Mouse (Mus musculus) MEL (cell line): ENCODE measurements around the gene Nat8f6. TPM values are rescaled to one million over a fixed set of nuclear protein-coding genes. Genes with fewer than 3 reads are reported as not detected.

Experiments
- DNase-seq: peaks from one replicate; pipeline ENCODE4 v3.0.0; 2011; ENCODE audit warnings: low read depth, low spot score
- H3K27ac ChIP-seq: 2 replicates; pipeline ENCODE4 v1.5.1; 2012; ENCODE audit warnings: low read depth, mild to moderate bottlenecking, control low read depth, low read length, moderate library complexity; ENCODE audit not compliant: control insufficient read depth
- H3K27me3 ChIP-seq, 2 experiments: fragments of 150-350 bp in 1 of 2; sonication (generic) in 1 of 2; 2 replicates each; pipeline ENCODE4 v1.6.1; 2012; ENCODE audit warnings: low read length in 2 of 2, mild to moderate bottlenecking in 2 of 2, improper control_type of control experiment in 1 of 2, moderate library complexity in 1 of 2; ENCODE audit not compliant: insufficient read depth in 2 of 2, control insufficient read depth in 1 of 2
- H3K36me3 ChIP-seq, 2 experiments: 2 replicates each; pipeline ENCODE4 v1.6.1; 2012 to 2014; ENCODE audit warnings: low read length in 2 of 2, improper control_type of control experiment in 1 of 2, inconsistent platforms in 1 of 2, mild to moderate bottlenecking in 1 of 2; ENCODE audit not compliant: insufficient read depth in 2 of 2, control insufficient read depth in 1 of 2
- H3K4me1 ChIP-seq, 2 experiments: fragments of 150-350 bp in 1 of 2; sonication (generic) in 1 of 2; 2 replicates each; pipeline ENCODE4 v1.6.1; 2012; ENCODE audit warnings: low read length in 2 of 2, improper control_type of control experiment in 1 of 2, mild to moderate bottlenecking in 1 of 2; ENCODE audit not compliant: insufficient read depth in 2 of 2, control insufficient read depth in 1 of 2
- H3K4me3 ChIP-seq, 2 experiments: fragments of 150-350 bp in 1 of 2; sonication (generic) in 1 of 2; 2 replicates each; pipeline ENCODE4 v1.5.1; 2012; ENCODE audit warnings: low read depth in 2 of 2, low read length in 2 of 2, mild to moderate bottlenecking in 2 of 2, moderate library complexity in 2 of 2, control low read depth in 1 of 2, improper control_type of control experiment in 1 of 2; ENCODE audit not compliant: control insufficient read depth in 1 of 2, insufficient read depth in 1 of 2
- H3K79me2 ChIP-seq: 2 replicates; pipeline ENCODE4 v1.6.1; 2012; ENCODE audit warnings: mild to moderate bottlenecking, low read length, moderate library complexity; ENCODE audit not compliant: control insufficient read depth, poor library complexity, insufficient read depth
- H3K9ac ChIP-seq: 2 replicates; pipeline ENCODE4 v1.6.1; 2012; ENCODE audit warnings: low read depth, mild to moderate bottlenecking, control low read depth, low read length, moderate library complexity; ENCODE audit not compliant: control insufficient read depth, poor library complexity, severe bottlenecking
- H3K9me3 ChIP-seq: fragments of 150-350 bp; sonication (generic); replicated peaks from 2 replicates; pipeline ENCODE4 v1.6.1; 2012; ENCODE audit warnings: mild to moderate bottlenecking, low read length, improper control_type of control experiment, moderate library complexity; ENCODE audit not compliant: insufficient read depth
- CHD1 ChIP-seq: IDR thresholded peaks from 2 replicates; pipeline ENCODE4 v1.6.1; 2012; ENCODE audit warnings: low read depth, mild to moderate bottlenecking, inconsistent platforms, low read length, improper control_type of control experiment
- CHD2 ChIP-seq: IDR thresholded peaks from 2 replicates; pipeline ENCODE4 v1.6.1; 2011; ENCODE audit warnings: low read length, improper control_type of control experiment
- ELF1 ChIP-seq: IDR thresholded peaks from 2 replicates; pipeline ENCODE4 v1.6.1; 2014; ENCODE audit warnings: low read depth, mild to moderate bottlenecking, inconsistent platforms, low read length, improper control_type of control experiment, moderate library complexity
- GATA1 ChIP-seq: IDR thresholded peaks from 2 replicates; pipeline ENCODE4 v1.6.1; 2011; ENCODE audit warnings: low read depth, low read length, improper control_type of control experiment
- JUND ChIP-seq: IDR thresholded peaks from 2 replicates; pipeline ENCODE4 v1.6.1; 2011; ENCODE audit warnings: low read depth, mild to moderate bottlenecking, improper control_type of control experiment, low read length
- MAX ChIP-seq: IDR thresholded peaks from 2 replicates; pipeline ENCODE4 v1.6.1; 2011; ENCODE audit warnings: low read length, improper control_type of control experiment
- MAZ ChIP-seq: IDR thresholded peaks from 2 replicates; pipeline ENCODE4 v1.6.1; 2012; ENCODE audit warnings: low read depth, mild to moderate bottlenecking, inconsistent platforms, low read length, improper control_type of control experiment
- MEF2A ChIP-seq: IDR thresholded peaks from 2 replicates; pipeline ENCODE4 v1.6.1; 2014; ENCODE audit warnings: low read depth, mild to moderate bottlenecking, inconsistent platforms, low read length, improper control_type of control experiment; ENCODE audit not compliant: poor library complexity, insufficient replicate concordance, severe bottlenecking; ENCODE audit errors: extremely low read depth
- MXI1 ChIP-seq: IDR thresholded peaks from 2 replicates; pipeline ENCODE4 v1.6.1; 2011; ENCODE audit warnings: mild to moderate bottlenecking, low read depth, low read length, improper control_type of control experiment
- POLR2A ChIP-seq, 2 experiments: IDR thresholded peaks; 2 replicates each; pipeline ENCODE4 v1.6.1; 2011 to 2012; ENCODE audit warnings: low read length in 2 of 2, mild to moderate bottlenecking in 2 of 2, control low read depth in 1 of 2, improper control_type of control experiment in 1 of 2, low read depth in 1 of 2, moderate library complexity in 1 of 2; ENCODE audit not compliant: control insufficient read depth in 1 of 2, insufficient read depth in 1 of 2, poor library complexity in 1 of 2
- POLR2AphosphoS5 ChIP-seq: IDR thresholded peaks from 2 replicates; pipeline ENCODE4 v1.6.1; 2012; ENCODE audit warnings: low read depth, borderline replicate concordance, mild to moderate bottlenecking, inconsistent platforms, low read length, moderate library complexity, mixed read lengths
- RAD21 ChIP-seq: IDR thresholded peaks from 2 replicates; pipeline ENCODE4 v1.6.1; 2011; ENCODE audit warnings: mild to moderate bottlenecking, low read depth, low read length, improper control_type of control experiment
- RCOR1 ChIP-seq: IDR thresholded peaks from 2 replicates; pipeline ENCODE4 v1.6.1; 2012; ENCODE audit warnings: low read depth, mild to moderate bottlenecking, inconsistent platforms, low read length, improper control_type of control experiment
- TAL1 ChIP-seq: IDR thresholded peaks from 2 replicates; pipeline ENCODE4 v1.6.1; 2012; ENCODE audit warnings: mild to moderate bottlenecking, inconsistent platforms, low read length, moderate library complexity, mixed read lengths
- TCF12 ChIP-seq: IDR thresholded peaks from 2 replicates; pipeline ENCODE4 v1.6.1; 2014; ENCODE audit warnings: low read depth, mild to moderate bottlenecking, inconsistent platforms, low read length, improper control_type of control experiment, moderate library complexity
- USF2 ChIP-seq, 2 experiments: IDR thresholded peaks; 2 replicates each; pipeline ENCODE4 v1.6.1; 2011 to 2012; ENCODE audit warnings: improper control_type of control experiment in 2 of 2, low read length in 2 of 2, borderline replicate concordance in 1 of 2, inconsistent platforms in 1 of 2, low read depth in 1 of 2, mild to moderate bottlenecking in 1 of 2; ENCODE audit not compliant: insufficient read depth in 1 of 2
- ZMIZ1 ChIP-seq: IDR thresholded peaks from 2 replicates; pipeline ENCODE4 v1.6.1; 2012; ENCODE audit warnings: low read depth, mild to moderate bottlenecking, inconsistent platforms, low read length, improper control_type of control experiment, moderate library complexity
- ZNF384 ChIP-seq: IDR thresholded peaks from 2 replicates; pipeline ENCODE4 v1.6.1; 2012; ENCODE audit warnings: low read depth, mild to moderate bottlenecking, inconsistent platforms, low read length, improper control_type of control experiment
- polyA plus RNA-seq, 2 experiments: library from polyadenylated mRNA; stranded (reverse) in 1 of 2; unstranded in 1 of 2; fragments of >175 nt in 1 of 2; fragments of >200 nt in 1 of 2; gene quantifications; 2 replicates each; pipeline versions ENCODE4 v1.2.1 to v1.2.4; 2012; ENCODE audit warnings: low replicate concordance in 2 of 2, low read depth in 1 of 2; ENCODE audit not compliant: insufficient read length in 2 of 2, insufficient read depth in 1 of 2, missing spikeins in 1 of 2
- total RNA-seq: library from RNA; depleted of rRNA; stranded (reverse); fragments of 300-350 nt; gene quantifications from 2 replicates; pipeline ENCODE4 v1.2.3, GENCODE M21; 2012

Nat8f6 gene
- total and polyA plus RNA-seq, 3 experiments = not detected

- Histone ChIP-seq H3K9ac (no peak overlapping the region), H3K27ac (no peak overlapping the region), H3K79me2 (no peaks in the 10 kb centered on the region), H3K36me3 (no peaks in the 10 kb centered on the region), H3K9me3 (no peaks in the 10 kb centered on the region), H3K4me1 (no peaks in the 10 kb centered on the region), H3K27me3 (peaks cover 0 to 5% of the 10 kb centered on the region in 2 experiments), H3K4me3 (no peak overlapping the region)
- TF ChIP-seq ZNF384 (no peak), ELF1 (no peak)
- no peak for DNase-seq
Measured at GRCm38 (mm10) chr6:85861247-85861646, 40.5 kb upstream of the Nat8f6 start.

GRCm38 (mm10) chr6:85856194-85856678, 35.5 kb upstream of the Nat8f6 start:
- peaks cover 3 to 9% of the 10 kb centered on the region in 2 experiments for H3K27me3 ChIP-seq
- no peak for TF ChIP-seq ZNF384
- no peak for TF ChIP-seq JUND
- TF ChIP-seq MEF2A = no peak
- TF ChIP-seq TCF12 = no peak
- no peak for TF ChIP-seq CHD2
- no peak for TF ChIP-seq RAD21
- no peak for TF ChIP-seq POLR2A (IDR thresholded peaks at IDR 0.05; ENCODE audit: control insufficient read depth in 1 of 2, insufficient read depth in 1 of 2, low read depth in 1 of 2, low read length in 2 of 2, poor library complexity in 1 of 2)
- TF ChIP-seq GATA1 = no peak
- no peak for TF ChIP-seq TAL1
- no peak for TF ChIP-seq MXI1
- no peak for TF ChIP-seq CHD1
- TF ChIP-seq USF2 (IDR thresholded peaks at IDR 0.05; ENCODE audit: borderline replicate concordance in 1 of 2, insufficient read depth in 1 of 2, low read depth in 1 of 2, low read length in 2 of 2) = no peak
- TF ChIP-seq ZMIZ1 = no peak
- TF ChIP-seq RCOR1 = no peak
- TF ChIP-seq MAX = no peak
- no peak for TF ChIP-seq MAZ
- no peak for TF ChIP-seq POLR2AphosphoS5
- DNase-seq = no peak

More at GRCm38 (mm10) chr6:85856194-85856678, 35.5 kb upstream of the Nat8f6 start:
- Histone ChIP-seq H3K9me3 (no peaks in the 10 kb centered on the region), H3K4me3 (no peak overlapping the region), H3K36me3 (no peaks in the 10 kb centered on the region), H3K27ac (no peak overlapping the region), H3K9ac (no peak overlapping the region), H3K4me1 (no peaks in the 10 kb centered on the region), H3K79me2 (no peaks in the 10 kb centered on the region)
